Mouse (Mus musculus) liver, adult 2 months (tissue): ENCODE measurements around the gene Fgfr2. TPM values are rescaled to one million over a fixed set of nuclear protein-coding genes. Genes with fewer than 3 reads are reported as not detected.

ENCODE experiments used
- DNase-seq: peaks from one replicate; pipeline ENCODE4 v3.0.0-alpha.2; 2011; ENCODE audit warnings: low read depth, low spot score; ENCODE audit errors: extremely low read depth
- H3K27ac ChIP-seq: fragments of 200-500 bp; replicated peaks from 2 replicates; pipeline ENCODE4 v1.5.1; 2012; ENCODE audit warnings: low read depth, mild to moderate bottlenecking, control low read depth, inconsistent platforms, low read length; ENCODE audit not compliant: insufficient read depth
- H3K27me3 ChIP-seq: fragments of 200-500 bp; 2 replicates; pipeline ENCODE4 v1.6.1; 2012; ENCODE audit warnings: mild to moderate bottlenecking, moderate library complexity, low read length, inconsistent platforms; ENCODE audit not compliant: control insufficient read depth, insufficient read depth
- H3K36me3 ChIP-seq: fragments of 200-500 bp; 2 replicates; pipeline ENCODE4 v1.6.1; 2012; ENCODE audit warnings: low read length, inconsistent platforms; ENCODE audit not compliant: control insufficient read depth, insufficient read depth
- H3K4me1 ChIP-seq: fragments of 200-500 bp; 2 replicates; pipeline ENCODE4 v1.6.1; 2011; ENCODE audit warnings: low read length; ENCODE audit not compliant: control insufficient read depth, insufficient read depth
- H3K4me3 ChIP-seq: fragments of 200-500 bp; 2 replicates; pipeline ENCODE4 v1.5.1; 2011; ENCODE audit warnings: low read depth, mild to moderate bottlenecking, control low read depth, low read length, moderate library complexity; ENCODE audit not compliant: insufficient read depth
- H3K79me2 ChIP-seq: fragments of 200-500 bp; 2 replicates; pipeline ENCODE4 v1.6.1; 2012; ENCODE audit warnings: inconsistent platforms, mild to moderate bottlenecking, low read length, moderate library complexity; ENCODE audit not compliant: control insufficient read depth, insufficient read depth
- H3K9ac ChIP-seq: fragments of 200-500 bp; 2 replicates; pipeline ENCODE4 v1.6.1; 2012; ENCODE audit warnings: low read depth, mild to moderate bottlenecking, control low read depth, inconsistent platforms, low read length
- CTCF ChIP-seq: fragments of 200-500 bp; IDR thresholded peaks from 2 replicates; pipeline ENCODE4 v1.5.1; 2011; ENCODE audit warnings: low read depth, low read length, control low read depth
- POLR2A ChIP-seq: fragments of 200-500 bp; IDR thresholded peaks from 2 replicates; pipeline ENCODE4 v1.6.1; 2011; ENCODE audit warnings: low read length, control low read depth; ENCODE audit not compliant: insufficient read depth; ENCODE audit errors: extremely low read depth
- WGBS: fragments of 180-500 bp; shearing (Covaris S2); methylation state at CpG from one replicate; pipeline ENCODE4 v1.1.7; 2018; 5-methylcytosine and 5-hydroxymethylcytosine counted together
- polyA plus RNA-seq: library from polyadenylated mRNA; depleted of rRNA; stranded (reverse); fragments of >200 nt; gene quantifications from 2 replicates; pipeline ENCODE4 v1.2.3, GENCODE M21; 2012
- total RNA-seq: library from RNA; depleted of rRNA; stranded (reverse); fragments of >200 nt; gene quantifications from 2 replicates; pipeline ENCODE4 v1.2.3, GENCODE M21; 2014

The Fgfr2 gene
- total and polyA plus RNA-seq, 2 experiments: 16.7 to 35.2 TPM

DNA sequence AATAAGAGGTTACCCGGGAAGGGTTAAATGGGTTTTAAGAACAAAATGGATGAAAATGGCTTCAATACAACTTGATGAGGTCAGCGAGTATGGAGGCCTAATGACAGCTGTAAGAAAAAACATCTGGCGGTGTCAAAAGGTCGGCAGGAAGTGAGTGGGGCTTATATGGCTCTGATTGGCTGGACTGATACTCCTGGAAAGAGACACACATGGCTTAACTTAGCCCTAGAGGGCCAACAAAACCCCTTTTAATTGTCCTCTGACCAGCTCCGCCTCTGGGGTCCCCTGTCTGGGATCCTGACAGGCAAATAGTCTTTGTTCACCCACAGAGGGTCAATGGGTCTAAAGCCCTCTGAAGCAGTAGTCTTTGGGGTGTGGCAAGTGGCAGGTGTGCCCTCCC, 85.9 kb downstream of the Fgfr2 start:
- Histone ChIP-seq H3K27ac (peak overlapping the region; percentile 22), H3K4me3 (no peak overlapping the region), H3K4me1 (peaks cover 6% of the 10 kb centered on the region; the same call in 1 of the 2 replicates), H3K9ac (no peak overlapping the region), H3K36me3 (no peaks in the 10 kb centered on the region), H3K79me2 (no peaks in the 10 kb centered on the region), H3K27me3 (no peaks in the 10 kb centered on the region)
- 80% methylated on average over 5 of the region's 5 CpGs for WGBS
- TF ChIP-seq POLR2A (no peak), CTCF (no peak)
- DNase-seq: no peak

DNA sequence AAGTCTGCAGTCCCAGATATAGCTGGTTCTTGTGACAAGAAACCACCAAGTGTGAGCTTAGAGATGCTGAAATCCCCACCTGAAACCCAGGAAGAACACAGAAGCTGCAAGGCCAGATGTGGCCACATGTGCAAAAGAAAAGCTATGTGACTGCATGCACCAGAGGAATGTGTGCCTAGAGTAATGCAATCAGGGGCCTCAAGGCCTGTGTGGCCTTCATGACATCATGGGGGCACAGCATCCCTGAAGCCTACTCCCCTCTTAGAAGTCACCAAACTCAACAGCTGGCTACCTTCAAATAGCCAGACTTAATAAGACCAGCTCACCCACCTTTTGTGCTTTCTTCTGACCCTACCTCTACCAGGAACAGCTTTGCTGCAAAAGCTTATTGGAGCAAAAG, 87.2 kb downstream of the Fgfr2 start:
- TF ChIP-seq CTCF (no peak), POLR2A (no peak)
- Histone ChIP-seq H3K36me3 (no peaks in the 10 kb centered on the region), H3K27ac (no peak overlapping the region), H3K9ac (no peak overlapping the region), H3K27me3 (no peaks in the 10 kb centered on the region), H3K79me2 (no peaks in the 10 kb centered on the region), H3K4me3 (no peak overlapping the region), H3K4me1 (peaks cover 4% of the 10 kb centered on the region; the same call in 1 of the 2 replicates)
- no peak for DNase-seq

DNA sequence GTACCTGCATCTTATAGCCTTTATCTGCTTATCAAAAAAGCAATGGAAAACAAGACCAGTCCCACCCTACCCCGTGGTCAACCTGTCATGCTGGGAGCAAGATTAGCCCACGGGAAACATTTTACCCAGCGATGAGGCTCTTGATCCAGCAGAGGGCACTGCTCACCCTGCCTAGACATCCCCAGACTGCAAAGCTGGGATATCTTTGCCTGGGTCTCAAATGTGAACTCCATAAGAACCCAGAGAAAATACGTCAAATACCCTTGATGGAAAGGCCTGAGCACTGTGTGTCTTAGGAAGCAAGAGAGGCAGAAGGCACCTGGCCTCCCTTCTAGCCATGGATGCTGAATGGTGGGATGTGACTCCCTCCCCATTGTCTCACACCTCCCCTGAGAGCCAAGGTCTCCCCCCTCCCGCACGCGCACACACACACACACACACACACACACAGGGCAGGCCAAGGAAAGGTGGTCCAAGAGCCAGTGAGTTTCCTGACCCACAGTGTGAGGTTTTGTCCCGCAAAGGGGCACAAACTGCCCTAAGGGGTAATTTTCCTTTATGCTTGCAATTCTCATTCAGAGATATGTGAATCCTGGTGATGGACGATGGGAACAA, 90.5 kb downstream of the Fgfr2 start:
- no peak overlapping the region for H3K4me3 ChIP-seq
- TF ChIP-seq CTCF (peak; percentile 85), POLR2A (no peak)
- DNase-seq: no peak
- no peaks in the 10 kb centered on the region for H3K36me3 ChIP-seq
- no peaks in the 10 kb centered on the region for H3K79me2 ChIP-seq
- no peaks in the 10 kb centered on the region; the same call in 1 of the 2 replicates for H3K4me1 ChIP-seq
- 49% methylated on average over 9 of the region's 9 CpGs for WGBS
- no peak overlapping the region for H3K27ac ChIP-seq
- H3K27me3 ChIP-seq: no peaks in the 10 kb centered on the region
- no peak overlapping the region for H3K9ac ChIP-seq

DNA sequence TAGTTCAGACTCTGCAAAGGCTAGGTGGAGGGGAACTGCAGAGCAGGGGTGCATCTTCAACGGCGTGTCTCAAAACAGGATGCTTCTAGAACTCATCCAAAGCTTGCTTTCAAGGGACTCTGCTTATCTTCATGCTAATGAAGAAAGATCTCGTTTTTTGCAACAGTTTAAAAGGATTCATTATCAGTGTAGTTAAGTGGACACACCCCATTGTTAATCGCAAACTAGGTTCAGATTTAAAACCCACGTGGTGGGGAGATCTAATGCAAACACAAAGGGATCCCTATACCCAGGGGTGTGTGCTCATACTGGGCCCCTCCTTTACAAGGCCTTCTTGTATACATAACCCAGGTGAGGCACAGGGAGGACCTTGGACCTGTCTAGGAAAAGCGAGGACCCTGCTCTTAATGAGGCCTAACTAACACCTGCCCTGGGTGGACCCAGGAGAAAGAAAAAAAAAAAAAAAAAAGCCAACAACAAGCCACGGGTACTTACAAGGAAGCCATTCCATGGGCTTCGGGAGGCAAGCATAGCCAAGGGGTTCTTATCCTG, 93.6 kb downstream of the Fgfr2 start:
- H3K9ac ChIP-seq: no peak overlapping the region
- no peaks in the 10 kb centered on the region for H3K36me3 ChIP-seq
- H3K27ac ChIP-seq: no peak overlapping the region
- no peaks in the 10 kb centered on the region for H3K27me3 ChIP-seq
- TF ChIP-seq CTCF (no peak), POLR2A (no peak)
- H3K79me2 ChIP-seq: no peaks in the 10 kb centered on the region
- H3K4me3 ChIP-seq: no peak overlapping the region
- no peaks in the 10 kb centered on the region for H3K4me1 ChIP-seq
- WGBS: 46% methylated on average over 8 of the region's 8 CpGs
- DNase-seq: no peak

DNA sequence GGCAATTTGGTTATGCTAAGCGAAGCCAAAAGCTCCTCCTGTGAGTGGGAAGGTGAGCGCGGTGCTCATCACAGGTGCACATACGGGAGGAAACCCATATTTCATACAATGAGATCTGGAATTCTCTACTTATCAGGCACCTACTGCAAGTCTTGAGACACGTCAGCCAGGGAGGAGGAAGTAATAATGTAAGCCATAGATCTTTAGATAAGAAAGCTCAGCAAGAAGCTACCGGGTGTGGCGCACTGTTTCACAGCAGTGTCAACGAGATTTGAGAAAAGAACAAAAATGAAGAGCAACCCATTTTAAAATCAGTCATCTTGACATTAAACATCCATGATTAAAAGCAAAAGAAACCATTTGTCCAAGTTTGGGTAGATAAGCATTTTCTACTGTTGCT, 94.1 kb downstream of the Fgfr2 start:
- 87% methylated on average over 8 of the region's 8 CpGs for WGBS
- Histone ChIP-seq H3K4me1 (no peaks in the 10 kb centered on the region), H3K36me3 (no peaks in the 10 kb centered on the region), H3K27me3 (no peaks in the 10 kb centered on the region), H3K9ac (no peak overlapping the region), H3K27ac (no peak overlapping the region), H3K4me3 (no peak overlapping the region), H3K79me2 (no peaks in the 10 kb centered on the region)
- TF ChIP-seq POLR2A (no peak), CTCF (no peak)
- no peak for DNase-seq

DNA sequence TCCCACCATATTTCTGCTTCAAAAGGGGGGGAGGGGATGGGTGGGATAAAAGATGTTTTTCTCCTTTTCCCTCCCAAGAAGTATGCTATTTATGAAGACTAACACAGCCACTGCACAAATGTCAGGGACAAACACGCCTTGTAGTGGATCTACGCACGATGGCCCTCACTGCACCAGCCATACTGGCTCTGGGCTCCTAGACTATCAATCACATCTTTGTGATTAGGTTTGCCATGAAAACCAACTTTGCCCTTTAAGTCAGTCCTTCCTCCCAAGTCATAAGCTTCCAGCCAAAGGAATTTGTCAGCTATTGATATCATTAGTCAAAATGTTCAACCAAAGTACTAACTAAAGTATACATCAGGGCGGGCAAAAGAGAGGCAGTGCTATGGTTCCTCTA, 95.2 kb downstream of the Fgfr2 start:
- no peak overlapping the region for H3K9ac ChIP-seq
- 88% methylated on average over 4 of the region's 4 CpGs for WGBS
- no peak overlapping the region for H3K27ac ChIP-seq
- H3K27me3 ChIP-seq: no peaks in the 10 kb centered on the region
- no peak for DNase-seq
- H3K4me1 ChIP-seq: no peaks in the 10 kb centered on the region
- no peaks in the 10 kb centered on the region for H3K79me2 ChIP-seq
- H3K4me3 ChIP-seq: no peak overlapping the region
- H3K36me3 ChIP-seq: no peaks in the 10 kb centered on the region
- no peak for TF ChIP-seq POLR2A
- TF ChIP-seq CTCF: no peak
